Mouse (Mus musculus) MN1 (cell line): ENCODE results near the gene Rpl19.

Source experiments
- DNase-seq: peaks from one replicate; pipeline ENCODE4 v3.0.0-alpha.2; 2016; ENCODE audit warnings: low spot score

The Rpl19 gene

DNA sequence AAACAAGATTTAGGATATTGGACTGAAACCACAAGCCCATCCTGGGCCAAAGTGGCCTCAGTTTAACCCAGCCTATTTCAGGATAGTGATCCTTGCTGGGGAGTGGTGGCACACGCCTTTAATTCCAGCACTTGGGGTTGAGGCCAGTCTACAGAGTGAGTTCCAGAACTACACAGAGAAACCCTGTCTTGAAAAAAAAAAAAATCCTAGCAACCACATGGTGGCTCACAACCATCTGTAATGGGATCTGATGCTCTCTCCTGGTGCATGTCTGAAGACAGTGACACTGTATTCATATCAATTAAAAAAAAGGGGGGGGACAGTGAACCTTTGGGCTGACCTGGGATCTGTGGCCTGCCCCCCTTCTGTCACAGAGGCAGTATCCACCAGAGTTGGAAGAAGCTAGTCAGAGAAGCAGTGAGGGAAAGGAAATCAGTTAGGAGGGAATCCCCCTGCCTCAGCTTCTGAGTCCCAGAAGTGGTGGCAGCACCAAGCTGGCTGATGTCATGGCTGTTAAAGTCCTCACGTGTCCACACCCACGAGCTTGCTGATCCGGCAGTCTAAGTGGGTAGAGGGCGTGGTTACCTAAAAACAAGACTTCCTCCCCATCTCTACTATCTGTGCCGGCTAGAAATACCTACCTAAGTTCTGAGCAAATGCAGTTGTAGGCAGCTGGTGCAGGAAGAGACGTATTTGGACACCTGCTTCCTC is 27.5 kb upstream of the Rpl19 start:
- DNase-seq, result no peak

DNA sequence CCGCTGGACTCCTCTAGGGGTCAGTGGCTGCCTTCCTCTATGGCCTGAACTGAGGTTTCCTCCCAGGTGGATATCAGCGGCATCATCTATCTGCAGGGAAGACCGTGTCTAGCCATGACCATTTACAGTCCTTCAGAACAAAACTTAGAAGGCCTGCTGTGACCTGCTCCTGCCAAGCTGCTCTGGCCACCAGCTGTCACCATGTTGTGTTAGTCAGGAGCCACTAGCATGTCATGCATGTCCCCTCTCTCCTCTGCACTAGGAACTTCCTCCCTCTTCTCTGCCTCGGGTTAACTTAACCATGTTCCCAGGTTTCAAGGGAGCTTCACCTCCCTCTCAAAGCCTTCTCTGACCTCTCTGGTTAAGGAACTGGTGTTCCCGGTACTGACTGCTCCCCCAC is 26.8 kb upstream of the Rpl19 start:
- no peak for DNase-seq

DNA sequence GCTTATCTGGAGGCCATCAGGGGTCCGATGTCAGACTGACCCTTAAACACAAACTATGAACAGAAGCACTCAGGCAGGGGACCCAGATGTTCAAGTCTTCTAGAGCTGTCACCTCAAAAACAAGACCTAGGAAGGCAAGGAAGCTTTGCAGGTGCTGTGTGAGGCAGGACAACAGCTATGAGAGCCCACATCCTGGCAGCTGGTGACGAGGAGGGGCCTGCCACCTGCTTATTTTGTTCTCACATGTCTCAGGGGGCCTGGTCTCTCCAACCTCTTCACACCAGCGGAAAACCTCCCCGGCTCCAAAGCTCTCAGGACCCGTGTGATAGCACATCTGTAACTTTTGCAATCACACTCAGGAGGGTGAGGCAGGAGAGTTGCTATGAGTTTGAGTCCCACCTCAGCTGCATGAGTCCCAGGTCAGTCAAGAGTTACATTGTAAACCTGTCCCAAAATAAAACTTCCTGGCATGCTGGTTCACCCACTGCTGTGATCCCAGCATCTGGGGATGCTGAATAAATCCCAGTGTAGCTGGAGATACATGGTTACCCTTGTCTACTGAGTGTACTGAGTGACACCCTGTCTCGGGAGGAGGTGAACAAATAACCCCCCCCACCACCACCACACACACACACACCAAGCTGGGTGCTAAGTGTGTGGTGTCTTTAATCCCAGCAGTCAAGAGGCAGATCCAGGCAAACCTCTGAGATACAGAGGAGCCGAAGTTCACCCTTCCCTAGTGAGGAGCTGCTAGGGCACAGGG is 26.0 kb upstream of the Rpl19 start:
- DNase-seq, result no peak

DNA sequence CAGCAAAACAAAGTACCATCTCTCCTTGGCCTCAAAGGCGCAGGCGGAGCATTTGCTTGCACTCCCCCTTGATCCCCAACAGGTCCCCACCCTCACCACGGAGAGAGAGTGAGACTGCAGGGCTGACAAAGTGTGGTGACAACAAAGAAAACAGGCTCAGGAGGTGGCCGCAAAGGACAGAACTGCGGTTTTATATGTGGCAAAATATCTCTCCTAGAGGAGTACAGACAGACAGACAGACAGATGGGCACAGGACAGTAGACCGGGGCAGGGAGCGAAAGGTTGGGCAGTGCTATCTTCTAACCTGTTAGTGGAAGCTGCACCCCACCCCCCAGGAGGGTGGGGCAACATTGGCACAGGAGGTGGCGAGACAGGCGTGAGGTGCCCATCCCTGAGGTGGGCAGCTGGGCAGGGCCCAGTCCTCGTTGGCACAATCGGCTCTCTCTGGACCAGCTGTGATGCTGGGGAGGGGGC is 25.1 kb upstream of the Rpl19 start:
- DNase-seq, result no peak

DNA sequence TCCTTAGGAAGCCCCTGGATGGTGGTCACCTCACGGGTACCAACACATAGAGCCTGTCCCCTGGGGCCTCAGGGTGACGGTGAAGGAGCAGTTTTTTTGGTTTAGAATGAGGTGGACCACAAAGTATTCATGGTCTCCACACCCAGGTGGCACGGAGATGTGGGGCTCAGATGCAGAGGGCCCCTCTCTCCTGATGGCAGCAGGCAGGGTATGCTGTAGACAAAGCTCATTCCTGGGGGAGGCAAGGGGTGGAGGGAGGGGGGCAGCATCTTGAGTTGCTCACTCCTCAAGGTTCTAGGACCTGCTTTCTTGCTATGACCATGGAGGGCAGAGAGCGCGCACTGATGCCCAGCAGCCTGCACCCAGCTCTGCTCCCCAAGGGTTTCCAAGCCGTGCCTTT is 24.5 kb upstream of the Rpl19 start:
- DNase-seq, result no peak

DNA sequence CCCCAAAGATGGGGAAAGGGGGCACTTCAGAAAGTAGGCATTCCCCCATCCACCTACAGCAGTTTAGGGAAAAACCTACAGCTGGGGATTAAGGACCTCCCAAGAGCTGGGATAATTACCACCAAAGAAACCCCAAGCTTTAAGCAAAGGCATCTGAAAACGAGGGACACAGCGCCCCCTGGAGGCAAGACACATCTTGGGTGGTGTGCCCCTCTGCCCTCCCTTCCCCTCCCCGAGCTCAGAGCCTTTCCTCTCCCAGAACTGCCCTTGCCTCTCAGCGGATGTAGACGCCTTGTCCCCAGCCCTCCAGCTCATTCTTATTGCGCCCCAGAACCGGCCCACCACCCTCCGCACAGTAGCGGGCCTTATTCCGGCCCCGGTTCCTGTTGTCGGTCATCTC is 23.9 kb upstream of the Rpl19 start:
- DNase-seq, result peak; percentile 61

DNA sequence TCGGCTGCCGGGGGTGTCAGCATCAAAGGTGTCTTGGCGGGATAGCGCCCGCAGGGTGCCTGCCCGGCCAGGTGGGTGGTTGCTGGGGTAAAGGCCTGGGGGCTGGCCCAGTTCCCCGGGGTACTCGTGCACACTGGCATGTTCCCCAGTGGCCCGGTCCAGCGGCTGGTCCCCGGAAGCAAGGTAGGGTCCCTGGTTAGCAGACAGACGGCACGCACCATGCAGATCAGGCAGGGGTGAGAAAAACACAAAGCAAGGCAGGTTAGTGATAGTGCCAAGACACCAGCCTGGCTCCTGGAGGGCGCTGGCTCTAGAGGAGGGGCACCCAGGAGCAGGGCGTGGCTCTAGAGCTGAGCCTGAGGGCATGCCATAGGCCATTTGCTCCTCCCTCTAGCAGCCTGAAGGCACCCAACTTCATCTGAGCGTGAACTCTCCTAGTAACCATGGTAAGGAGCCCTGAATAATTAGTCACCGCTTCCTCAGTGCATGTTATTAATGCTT is 23.3 kb upstream of the Rpl19 start:
- peak; percentile 23 for DNase-seq

DNA sequence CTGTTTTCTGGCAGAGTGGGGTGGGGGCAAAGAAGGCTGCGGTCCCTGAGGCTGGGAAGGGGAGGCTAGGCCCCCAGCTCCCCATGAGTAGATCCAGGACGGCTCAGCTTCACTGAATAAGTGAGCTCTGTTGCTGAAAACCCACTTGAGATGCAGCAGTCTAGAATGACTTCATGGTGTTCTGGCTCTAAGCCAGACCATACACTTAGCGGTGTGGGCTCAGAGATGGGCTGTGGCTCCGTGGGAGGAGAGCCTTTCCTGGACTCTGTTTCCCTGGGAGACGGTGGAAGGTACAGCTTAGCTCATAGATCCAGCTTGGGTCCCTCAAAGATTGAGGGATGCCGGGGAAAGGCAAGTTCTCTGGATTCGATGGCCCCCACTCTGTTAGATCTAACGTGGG is 22.3 kb upstream of the Rpl19 start:
- peak; percentile 55 for DNase-seq

DNA sequence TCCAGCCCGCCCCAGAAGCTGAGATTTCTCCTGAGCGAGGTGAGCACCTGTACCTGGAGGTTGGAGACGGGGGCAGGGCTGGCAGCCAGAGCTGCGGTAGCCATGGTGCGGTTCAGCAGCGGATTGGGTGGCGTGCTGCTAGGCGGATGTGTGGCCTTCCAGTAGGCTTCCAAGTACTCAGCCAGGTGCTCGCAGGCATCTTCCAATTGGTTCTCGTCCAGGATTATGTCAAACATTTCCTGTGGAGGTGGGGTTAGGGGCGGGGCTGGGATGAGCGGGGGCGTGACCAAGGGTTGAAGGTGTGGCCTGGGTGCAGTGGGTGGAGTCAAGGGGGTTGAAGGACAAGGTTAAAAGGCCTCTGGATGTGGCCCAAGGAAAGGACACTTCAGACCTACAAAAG is 21.4 kb upstream of the Rpl19 start:
- no peak for DNase-seq

DNA sequence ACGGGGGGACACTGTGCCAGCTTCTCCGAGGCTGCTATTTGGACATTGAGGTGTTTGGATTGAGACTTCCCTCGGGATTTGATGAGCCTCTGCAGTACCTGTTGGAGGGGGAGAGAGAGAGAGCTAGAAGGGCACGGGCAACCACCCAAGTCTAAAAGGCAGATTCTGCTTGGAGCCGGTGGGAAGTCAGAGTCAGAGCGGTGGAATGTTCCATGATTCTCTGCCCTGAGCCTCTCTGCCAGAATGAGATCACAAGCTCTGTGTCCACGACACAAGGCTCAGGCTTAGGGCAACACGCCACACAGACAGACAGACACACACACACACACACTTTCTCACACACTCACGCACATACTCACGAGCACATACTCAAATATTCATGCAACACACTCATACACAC is 20.8 kb upstream of the Rpl19 start:
- no peak for DNase-seq

DNA sequence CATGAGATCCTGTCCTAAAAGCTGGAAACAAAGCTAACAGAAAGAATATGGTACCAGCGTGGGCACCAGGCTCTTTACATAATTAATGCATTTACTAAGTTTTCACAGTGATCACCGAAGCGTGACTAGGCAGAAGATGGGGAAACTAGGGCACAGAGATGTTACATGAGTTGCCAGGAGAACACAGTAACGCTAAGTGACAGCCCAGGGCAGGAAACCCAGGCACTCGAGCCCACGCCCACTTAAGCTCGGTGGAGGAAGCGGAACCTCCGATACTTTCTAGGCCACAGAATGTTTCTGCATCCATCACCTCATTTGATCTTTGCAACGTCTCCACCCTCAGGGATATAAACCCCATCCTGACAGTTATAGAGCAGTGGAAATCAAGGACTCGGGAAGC is 18.4 kb upstream of the Rpl19 start:
- DNase-seq, result no peak

DNA sequence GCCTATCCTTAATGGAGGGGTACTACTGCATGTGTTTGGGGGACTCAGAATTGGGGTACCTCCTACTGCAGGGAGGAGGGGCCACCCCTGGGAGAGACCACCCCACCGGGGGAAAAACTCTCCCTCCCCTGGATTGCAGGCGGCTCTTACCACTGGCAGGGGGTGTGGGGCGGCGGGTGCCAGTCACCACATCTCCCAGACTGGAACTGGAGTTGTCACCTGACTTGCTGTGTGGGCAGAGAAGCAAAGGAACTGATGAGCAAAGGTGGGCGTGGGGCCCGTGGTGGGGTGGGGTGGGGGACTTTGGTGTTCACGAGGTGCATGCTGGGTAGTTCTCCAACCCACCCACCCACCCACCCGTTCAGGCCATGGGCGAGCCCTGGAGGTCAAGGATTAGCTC is 14.8 kb upstream of the Rpl19 start:
- no peak for DNase-seq

DNA sequence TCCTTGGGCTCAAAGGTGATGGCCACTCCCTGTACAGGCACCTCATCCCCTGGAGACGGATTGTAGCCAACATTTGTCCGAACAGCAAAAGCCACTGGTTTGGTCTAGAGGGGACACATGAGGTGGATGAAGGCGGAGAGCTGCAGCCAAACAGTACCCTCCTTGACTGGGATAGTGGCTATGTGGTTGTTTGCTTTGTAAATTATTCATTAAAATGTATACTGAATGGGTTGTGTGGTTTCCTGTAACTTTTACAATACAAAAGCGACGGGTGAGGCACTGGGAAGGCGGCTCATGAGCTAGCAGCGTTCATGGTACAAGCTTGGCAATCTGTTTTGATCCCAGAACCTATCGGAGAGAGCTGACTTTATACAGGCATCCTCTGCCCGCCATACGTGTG is 13.7 kb upstream of the Rpl19 start:
- no peak for DNase-seq

DNA sequence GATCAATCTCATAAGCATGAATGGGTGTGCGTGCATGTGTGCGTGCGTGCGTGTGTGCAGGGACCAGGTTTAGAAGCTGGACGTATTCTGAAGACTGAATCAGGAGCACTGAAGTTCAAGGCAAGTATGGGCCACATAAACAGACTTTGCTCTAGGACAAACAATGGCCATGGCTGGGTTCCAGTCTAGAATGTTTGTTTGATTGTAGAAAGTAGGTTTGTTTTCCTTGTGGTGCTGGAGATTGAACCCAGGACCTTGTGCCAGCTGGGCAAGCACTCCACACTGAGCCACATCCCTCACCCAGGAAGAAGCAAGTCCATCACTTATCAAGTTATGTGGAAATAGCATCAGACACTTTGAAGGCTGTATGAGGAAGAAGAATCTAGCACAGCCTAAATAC is 10.3 kb upstream of the Rpl19 start:
- DNase-seq, result no peak

DNA sequence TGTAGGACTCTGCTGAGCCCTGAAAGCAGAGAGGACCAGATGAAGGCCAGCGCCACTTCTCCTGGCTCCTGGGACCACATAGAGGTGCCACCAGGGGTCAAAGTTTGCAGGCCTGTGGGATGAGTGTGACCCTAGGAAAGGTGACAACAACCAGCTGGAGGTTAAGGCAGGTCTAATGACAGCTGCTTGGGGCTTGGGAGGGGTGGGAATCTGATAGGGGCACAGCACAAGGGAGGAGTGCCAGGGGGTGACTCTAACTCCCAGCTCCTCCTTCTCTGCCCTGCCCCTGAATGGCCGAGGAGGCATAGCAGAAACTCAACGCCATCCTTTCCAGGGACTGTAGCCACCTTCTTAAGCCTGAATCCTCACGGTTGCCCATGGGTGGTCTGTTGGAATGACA is 9.7 kb upstream of the Rpl19 start:
- DNase-seq, result no peak

DNA sequence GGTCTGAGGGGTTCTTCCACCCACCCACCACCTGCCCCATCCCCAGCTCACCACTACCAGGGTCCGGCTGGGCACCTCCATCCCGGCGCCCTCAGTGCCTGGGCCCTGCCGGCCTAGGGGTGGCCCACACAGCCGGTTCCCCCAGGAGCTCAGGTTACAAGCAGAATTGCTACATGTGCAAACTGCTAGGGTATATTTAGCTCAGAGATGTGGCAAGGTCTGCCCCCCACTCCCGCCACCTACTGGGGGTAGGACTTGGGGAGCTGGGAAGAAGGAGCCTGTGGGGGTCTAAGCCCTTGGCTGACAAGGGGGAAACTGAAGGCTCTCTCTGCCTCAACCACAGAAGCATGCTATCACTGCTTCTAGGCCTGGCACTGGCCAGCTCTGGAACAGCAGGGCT is 8.3 kb upstream of the Rpl19 start:
- no peak for DNase-seq

DNA sequence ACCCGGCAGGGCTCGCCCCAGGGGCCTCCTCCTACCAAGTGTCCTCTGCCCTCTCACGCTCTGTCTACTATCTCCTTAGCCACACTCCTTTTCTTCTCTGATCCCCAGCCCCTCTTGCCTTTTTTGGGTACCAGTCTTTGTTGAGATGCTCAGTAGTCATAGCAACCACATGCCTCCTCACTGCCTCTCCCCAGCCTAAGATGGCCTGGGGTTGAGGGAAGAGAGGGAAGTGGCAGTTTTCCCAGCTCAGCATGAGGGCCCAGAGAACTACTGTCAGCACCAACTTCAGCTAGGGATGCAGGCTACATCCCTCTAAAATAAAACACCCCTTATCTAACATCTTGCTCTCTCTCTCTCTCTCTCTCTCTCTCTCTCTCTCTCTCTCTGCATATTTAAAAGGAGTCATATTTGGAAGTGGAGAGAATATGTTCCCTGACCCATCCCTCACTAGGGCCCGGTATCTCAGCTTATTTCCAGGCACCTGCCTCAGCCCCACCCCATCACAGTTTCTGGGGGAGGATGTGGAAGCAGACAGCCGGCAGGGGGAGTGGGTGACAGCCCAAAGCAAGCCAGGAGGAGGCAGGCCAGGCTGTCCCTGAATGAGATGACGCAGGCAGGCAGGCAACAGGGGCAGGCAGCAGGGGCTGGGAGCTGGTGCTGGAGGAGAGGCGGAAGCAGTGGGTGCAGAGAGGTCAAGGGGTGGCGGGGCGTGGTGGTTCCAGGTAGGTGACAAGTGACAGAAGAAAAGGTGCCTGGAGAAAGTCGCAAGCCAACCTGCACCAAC is 7.5 kb upstream of the Rpl19 start:
- DNase-seq, result peak; percentile 73

DNA sequence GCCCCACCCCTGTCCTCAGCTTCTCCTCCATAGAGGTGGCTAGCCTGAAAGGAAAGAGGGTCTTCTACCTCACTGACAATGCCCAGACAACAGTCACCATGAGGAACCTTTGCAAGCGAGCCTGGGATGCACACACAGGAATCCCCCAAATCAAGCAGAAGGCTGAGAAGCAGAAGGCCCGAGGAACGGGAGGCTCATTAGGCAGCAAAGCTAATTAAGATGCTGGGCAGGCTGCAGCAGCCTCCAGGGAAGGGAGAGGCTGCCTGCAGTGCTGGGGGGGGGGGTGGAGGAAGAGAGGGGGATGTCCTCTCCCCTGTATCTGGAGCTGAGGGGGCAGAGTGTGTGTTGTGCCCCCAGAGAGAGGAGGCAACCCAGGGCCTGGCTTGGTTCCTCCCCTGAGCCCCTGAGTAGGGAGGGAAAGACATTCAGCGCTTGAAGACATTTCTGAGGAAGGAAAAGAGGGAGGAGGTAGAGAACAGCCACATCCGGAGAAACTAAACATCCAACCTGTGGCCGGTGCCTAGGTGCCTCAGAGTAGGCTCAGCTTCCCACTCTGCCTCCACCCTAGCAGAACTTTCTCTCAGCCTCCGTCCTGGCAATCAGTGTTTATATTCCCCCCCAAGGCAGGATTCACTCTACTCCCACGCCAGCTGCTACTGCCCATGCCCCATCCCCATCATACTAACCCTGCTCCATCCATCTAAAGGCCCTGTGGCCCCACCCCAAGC is 6.5 kb upstream of the Rpl19 start:
- no peak for DNase-seq

DNA sequence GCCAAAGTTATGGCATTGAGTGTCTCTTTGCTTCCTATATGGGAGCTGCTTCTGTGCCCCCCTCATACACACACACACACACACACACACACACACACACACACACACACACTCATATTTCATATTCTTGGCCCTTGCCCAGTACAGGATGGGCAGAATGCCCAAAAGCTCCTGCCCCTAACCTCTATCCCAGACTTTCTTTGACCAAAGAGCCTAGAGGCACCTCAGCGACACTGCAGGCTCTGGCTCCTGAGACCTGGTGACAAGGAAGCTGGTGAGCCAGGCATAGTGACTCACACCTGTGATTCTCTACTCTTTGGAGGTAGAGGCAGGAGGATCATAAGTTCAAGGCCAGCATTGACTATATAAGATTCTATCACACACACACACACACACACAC is 5.8 kb upstream of the Rpl19 start:
- peak; percentile 39 for DNase-seq

DNA sequence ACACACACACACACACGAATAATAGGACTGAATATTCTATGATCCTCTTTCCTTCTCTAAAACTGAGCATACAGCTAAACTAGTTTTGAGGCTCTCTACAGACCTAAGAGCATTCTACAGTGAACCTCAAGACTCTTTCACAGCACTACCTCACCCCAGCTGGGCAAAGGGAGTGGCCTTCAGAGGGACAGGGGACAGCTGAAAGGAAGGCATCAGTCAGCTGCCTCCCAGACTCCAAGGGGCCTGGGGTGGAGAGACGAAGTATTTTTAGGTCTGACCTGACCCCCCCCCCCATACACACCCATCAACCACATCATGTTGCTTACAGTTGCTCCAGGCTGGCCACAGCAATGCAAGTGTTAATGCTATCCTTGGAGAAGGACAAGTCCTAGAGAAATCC is 5.4 kb upstream of the Rpl19 start:
- no peak for DNase-seq

DNA sequence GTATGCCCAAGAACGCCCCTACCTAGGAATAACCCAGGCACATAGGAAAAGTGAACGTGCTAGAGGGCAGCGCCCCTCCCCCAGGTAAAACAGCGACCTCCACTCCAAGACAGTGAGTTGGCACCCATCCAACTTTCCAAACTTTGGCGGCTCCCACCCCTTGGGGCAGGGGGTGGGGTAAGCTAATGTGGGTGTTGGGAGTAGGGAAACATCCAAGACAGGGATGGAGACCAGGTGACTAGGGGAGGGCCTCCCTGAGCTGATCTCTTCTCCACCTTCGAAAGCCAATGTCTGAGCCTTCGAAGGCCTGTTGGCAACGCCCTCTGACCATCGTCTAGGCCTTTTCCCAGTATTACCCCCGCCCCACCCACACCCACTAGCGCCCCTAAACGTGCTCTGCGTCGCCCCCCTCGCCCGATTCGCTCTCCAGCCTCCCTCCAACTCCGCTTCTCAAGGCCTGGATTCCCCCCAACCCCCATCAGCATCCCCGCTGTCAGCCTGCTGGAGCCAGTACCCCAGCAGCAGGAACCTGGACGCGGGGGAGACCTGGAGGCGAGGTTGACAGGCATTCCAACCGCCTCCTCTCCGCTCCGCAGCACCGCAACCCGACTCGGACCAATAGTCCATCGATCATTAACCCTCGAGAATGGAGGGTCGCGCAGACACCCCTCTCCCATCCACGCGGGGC is 4.8 kb upstream of the Rpl19 start:
- DNase-seq, result peak; percentile 37

DNA sequence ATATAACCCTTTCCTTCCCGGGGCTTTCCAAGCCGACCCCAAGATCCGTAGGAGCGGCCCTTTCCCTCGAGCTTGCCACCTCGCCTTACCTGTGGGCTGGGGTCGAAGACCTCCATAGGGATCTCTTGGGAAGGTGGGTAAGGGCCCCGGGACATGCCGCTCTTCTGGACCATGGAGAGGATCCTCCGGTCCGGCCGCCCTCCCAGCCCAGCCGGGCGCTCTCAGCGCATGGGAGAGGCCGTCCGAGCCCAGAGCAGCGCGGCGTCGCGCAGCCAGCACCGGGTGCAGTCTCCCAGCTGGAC is 4.3 kb upstream of the Rpl19 start:
- no peak for DNase-seq
